Mouse (Mus musculus) T-helper 2 cell (primary cell): Measurements from ENCODE around the gene Tmem259.

ENCODE experiments used
- in situ Hi-C: fragments of 300-600 bp; cut with MboI, MseI; formaldehyde crosslinking; loops from one replicate; pipeline ENCODE4 v1.15.1; 2025; ENCODE audit warnings: high pct_unique_total_duplicates

Gene Tmem259

DNA sequence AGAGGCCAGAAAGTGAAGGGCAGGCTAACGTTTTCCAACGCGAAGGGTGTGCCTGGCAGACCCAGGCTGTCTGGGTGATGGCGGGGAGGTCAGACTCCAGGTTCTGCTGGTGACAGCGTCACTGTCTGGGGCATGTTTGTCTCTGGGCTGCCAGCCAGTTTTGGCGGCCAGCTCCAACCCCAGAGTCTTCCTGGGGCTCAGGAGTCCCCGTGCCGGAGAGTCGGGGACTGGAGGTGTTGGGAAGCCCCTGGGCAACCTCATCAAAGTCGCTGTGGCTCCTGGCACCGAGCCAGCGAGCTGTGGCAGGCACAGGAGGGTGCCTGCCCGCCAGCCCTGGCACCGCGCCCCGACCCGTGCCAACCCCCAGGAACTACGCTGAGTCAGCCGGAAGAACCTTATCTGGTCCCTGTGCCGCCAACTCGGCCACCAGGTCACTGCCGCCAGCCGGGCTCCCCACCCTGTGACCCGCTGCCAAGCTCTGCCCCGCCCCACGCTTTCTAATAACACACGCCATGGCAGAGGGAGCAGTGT, 47.2 kb downstream of the Tmem259 start:
- in situ Hi-C loops = no loop called here

DNA sequence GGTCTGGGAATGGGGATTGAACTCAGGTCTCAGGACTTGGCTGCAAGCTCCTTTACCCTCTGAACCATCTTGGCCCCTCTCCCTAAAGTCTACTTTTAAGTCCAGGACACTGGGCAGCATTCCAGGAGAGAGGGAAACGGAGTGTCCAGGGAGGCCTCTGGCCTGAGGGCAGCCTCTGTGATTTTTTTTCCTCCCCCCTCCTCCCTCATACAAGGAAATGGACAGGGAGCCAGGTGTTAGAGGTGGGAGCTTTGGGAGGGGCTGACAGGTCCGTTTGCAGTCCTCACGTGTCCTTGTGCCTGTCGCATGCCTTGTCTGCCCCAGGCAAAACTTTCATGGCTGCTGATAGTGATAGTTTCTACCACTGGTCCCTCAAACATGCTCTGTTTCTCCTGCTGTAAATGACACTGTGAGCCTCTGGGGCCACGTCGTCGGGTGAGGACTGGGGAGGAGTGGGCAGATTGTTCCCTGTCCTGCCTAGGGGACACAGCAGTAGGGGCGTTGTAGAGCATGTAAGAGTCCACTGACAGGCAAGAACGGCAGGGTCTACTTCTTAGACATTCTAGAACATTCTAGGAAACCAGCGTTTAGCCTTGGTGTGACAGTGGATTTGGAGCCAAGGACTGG, 47.7 kb downstream of the Tmem259 start:
- in situ Hi-C loops = no loop called here

DNA sequence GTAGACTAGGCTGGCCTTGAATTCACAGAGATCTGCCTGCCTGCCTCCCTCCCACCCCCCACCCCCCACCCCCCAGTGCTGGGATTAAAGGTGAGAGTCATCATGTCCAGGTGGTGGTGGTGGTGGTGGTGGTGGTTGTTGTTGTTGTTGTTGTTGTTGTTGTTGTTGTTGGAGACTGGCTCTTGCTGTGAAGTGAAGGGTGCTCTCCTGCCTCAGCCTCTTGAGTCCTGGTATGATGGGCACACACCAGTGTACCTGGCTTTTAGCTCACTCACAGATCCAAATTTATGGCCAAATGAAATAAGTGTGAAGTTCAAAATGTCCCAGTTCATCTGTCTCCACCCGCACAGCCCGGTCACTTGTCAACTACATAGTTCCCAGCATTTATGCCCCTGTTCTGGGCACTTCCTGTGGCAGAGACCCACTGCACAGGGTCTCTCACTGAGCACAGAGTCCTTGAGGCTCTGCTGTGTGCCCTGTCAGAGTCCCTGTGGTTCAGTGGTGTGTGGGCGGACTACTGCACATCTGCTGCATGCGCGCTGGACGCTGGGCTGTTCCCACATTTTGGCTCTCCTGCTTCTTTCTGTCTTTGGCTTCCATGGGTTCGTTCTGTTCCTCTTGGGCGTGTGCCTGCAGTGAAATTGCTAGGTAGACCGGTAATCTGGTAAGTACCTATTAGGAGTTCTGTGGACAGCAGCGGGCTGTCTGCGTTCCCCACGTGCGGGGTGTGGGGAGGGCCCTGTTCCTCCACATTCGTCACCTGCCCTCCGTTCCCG, 49.1 kb downstream of the Tmem259 start:
- in situ Hi-C loops = no loop called here

DNA sequence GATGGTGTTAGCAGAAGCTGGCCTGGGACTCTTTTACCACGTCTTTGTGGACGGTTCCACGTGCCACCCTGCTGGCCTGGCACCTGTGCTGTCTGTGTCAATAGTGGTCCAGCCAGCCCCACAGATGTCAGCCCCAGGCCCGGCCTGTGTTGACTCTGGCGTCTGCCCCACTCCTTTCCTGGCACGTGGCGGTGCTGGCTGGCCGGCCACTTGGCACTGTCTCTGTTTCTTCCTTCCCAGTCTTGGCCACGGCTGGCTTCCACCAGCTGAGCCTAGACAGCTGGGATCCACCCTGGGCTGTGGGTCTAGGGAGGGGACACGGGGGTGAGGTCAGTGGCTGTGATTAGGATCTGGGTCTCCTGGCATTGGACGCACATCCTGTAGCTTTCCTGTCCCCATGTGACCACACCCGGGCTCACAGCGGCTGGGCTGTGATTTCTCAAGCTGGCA, 49.8 kb downstream of the Tmem259 start:
- in situ Hi-C loops = no loop called here

DNA sequence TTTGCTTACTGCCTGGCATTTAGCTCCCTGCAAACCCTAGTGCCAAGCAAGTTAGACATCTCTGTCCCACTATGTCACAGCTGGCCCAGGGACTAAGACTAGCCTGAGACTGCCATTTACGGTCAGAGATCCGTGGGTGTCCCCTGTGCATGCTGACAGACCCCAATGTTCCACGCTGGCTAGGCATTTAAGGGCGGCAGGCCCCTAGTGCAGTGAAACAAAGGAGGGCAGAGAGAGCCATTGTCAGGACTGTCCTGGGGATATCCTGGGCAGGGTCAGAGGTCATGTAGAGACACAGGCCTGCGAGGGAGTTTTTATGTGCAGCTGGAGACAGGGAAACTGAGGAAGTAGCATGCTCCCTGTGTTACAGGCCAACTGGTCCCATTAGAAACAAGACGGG, 50.3 kb downstream of the Tmem259 start:
- in situ Hi-C loops = no loop called here

DNA sequence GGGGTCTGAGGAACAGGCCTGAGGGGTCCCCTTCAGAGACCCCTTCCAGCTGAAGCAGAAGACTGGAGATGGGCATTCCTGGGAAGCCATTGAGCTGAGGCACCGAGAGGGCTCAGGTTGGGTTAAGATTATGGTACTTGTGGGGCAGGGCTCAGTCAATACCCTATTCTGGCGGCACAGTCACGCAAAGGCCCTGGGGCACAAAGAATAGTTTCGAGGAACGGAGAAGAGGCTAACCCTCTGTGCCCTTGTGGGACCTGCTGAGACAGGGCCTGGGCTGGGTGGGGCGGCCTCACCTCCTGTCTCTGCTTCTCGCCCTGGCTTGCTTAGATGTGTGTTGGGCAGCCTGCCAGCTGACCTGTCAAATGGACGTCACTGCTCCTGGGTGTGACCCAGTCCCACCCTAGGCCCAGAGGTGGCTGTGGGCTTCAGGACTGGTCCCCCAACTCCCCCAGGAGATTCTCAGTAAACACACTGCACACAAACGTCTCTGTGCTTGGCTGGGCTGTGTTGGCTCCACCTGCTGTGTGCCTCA, 50.9 kb downstream of the Tmem259 start:
- in situ Hi-C loops = no loop called here

DNA sequence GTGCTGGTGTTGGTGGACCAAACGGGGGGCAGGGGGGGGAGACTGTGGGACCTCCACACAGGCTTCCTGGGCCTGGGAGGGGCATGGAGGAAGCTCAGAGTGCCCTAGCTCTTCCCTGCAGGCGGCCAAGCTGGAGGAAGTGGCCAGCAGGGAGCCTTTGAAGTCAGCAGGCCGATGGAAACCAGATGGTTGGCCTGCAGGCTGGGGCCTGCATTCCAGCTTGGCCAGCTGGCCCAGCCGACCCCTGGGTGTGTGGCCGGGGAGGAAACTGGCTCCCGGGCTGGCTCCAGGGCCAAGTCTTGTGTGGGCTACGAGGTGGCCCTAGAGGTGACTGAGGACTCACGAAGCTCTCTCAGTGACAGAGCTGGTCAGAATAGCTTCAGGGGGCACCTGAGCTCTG, 51.4 kb downstream of the Tmem259 start:
- in situ Hi-C loops = no loop called here

DNA sequence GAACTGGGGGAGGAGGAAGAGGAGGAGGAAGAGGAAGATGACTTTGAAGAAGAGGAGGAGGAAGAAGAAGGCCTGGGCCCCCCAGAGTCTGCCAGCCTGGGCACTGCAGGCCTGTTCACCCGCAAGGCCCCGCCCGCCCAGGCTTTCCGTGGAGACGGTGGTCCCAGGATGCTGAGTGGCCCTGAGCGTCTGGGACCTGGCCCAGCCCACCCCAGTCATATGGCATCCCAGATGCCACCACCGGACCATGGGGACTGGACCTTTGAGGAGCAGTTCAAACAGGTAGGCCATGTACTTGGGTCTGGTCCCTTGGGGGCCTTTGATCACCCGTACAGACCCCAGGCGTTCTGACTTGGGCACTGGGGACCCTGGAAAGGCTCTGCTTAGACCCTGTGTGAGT, 52.3 kb downstream of the Tmem259 start:
- in situ Hi-C loops = no loop called here

DNA sequence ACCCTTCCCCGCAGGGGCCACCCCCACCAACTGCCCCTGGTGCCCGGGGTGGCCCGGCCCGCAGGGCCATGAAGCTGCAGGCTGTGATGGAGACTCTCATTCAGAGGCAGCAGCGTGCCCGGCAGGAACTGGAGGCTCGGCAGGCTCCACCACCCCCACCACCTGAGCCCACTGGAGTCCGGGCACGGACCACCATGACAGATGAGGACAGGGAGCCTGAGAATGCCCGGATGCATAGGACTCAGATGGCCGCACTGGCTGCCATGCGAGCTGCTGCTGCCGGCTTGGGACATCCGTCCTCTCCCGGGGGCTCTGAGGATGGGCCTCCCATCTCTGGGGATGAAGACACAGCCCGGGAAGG, 53.3 kb downstream of the Tmem259 start:
- in situ Hi-C loops = no loop called here

DNA sequence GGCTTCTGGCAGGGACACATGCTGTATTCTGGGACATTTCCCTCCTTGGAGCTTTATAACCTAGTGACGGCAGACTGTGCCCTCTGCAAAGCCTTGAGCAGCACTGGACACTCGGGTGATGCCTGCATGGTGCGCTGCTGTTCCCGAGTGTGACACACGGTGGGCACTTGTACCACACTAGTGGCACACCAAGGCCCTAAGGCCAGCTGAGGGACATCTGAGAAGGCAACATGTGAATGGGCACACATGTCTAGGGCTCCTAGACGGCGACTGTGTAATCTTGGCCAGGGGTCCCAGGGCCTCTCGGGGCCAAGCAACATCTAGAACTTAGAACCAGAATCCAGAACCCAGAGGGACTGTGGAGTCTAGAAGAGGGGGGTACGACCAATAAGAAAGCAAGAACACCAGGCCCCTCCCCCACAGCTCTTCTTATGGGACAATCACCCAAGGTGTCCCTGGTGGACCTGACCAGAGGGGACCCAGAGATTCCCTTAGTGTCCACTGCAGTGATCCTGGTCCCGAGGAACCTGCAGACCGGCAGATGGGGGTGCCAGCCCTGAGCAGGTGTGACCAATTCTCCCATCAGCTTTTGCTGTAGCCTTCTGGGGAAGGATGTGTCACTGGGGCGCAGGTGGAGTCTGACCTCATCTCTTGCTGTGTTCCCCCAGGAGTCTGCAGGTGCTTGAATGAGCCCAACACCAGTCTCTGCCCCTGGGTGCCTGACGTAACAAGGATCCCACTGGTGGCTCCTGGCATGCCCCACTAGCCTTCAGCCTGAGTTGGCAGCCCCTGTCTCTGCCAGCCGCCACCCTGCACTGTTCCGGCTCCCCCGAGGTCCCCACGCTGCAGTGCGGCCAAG, 53.9 kb downstream of the Tmem259 start:
- in situ Hi-C loops = loop anchor here (5.0 kb wide), 1 partner anchor 32 kb away; the partner anchor contains the start of gene Wdr18

DNA sequence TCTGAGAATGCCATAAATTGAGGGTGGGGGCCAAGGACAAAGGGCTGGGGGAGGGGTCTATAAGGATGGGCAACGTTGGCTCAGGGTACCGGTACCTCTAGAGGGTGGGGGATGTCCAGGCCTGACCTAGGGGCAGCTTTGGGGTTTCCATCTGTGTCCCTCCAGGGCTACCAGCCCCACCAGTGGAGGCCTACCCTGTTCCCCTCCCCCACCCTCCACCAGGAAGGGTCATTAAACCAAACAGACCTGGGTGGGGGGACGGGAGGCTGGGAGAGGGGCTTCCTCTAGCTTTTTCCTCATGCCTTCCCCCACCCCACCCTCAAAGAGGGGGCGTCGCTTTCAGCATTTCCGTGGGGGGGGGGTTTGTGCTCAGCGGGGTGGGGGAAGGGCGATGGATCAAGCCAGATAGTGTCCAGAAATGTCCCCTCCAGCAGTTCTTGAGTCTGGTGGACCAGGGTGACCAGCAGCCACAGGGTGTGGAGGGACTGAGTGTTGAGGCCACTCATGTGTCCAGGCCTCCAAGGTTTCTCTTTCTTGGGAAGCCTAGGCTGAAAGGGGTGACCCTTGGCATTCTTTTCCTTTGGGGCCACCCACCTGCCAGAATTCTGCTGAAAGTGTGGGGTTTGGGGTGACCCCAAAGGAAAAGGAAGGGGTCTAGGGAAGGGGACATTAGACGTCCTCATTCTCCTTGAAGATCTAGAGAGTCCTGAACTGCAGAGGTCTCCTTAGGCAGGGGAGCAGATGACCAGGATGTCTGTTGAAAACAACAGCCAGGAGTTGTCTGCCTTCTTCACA, 55.0 kb downstream of the Tmem259 start:
- in situ Hi-C loops = loop anchor here (5.0 kb wide), 1 partner anchor 33 kb away; the partner anchor contains the start of gene Wdr18

DNA sequence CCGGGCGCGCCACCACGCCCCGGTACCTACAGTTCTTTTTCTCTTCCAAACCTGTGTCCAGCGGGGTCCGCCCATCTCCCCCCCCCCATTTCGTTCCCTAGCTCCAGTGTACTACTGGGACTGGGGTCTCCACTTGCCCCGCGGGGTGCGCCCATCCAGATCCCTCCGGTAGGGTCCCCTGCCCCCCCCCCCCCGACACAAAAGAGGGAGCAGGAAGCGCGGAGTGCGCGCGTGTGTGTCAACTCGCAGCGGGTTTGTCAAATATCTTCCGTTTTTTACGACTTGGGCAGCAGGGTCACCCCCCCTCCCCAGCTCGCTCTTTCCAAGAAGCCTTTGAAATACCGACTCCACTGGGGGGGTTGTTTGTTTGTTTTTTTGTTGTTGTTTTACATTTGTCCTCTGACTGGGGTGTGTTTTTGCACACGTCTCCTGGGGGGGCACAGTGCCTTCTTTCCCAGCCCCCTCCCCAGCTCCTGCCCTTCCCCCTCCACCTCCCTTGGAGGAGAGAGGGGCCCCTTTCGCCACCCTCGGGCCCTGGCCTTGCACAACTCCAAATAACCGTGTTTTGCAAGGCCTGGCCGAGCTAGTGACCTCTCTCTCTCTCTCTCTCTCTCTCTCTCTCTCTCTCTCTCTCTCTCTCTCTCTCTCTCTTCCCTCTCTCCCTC, 56.0 kb downstream of the Tmem259 start:
- in situ Hi-C loops = loop anchor here (5.0 kb wide), 1 partner anchor 34 kb away; the partner anchor contains the start of gene Wdr18

DNA sequence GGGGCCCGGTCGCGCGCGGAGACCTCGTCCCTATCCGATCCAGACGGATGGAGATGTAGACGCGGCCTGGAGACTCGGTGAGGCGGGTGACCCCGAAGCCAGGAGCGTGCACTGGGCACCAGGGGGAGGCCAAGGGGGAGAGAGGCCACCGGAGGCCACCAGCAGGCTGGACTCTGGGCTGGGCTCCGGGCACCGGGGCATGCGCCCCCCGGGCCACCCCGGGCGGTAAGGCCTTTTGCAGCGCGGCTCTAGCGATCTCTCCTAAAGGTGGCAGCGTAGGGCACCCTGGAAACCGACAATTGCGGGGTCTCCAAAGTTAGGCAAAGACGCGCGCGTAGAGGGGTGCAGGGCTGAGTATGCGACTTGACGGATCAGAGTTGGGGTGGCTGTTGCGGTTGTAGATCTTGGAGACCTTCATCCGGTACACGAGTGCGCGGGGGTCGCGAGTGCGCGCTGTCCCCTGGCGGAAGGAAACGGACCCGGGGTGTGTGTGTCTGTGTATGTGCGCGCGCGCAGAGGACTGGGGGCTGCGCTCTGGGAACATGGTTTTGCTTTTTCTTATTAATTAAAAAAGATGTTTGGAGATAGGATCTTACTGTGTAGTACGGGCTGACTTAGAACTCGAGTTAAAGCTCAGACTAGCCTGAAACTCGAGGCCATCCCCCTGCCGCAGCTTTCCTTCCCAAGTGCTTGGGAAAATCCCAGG, 56.7 kb downstream of the Tmem259 start:
- in situ Hi-C loops = loop anchor here (5.0 kb wide), 1 partner anchor 35 kb away; the partner anchor contains the start of gene Wdr18

DNA sequence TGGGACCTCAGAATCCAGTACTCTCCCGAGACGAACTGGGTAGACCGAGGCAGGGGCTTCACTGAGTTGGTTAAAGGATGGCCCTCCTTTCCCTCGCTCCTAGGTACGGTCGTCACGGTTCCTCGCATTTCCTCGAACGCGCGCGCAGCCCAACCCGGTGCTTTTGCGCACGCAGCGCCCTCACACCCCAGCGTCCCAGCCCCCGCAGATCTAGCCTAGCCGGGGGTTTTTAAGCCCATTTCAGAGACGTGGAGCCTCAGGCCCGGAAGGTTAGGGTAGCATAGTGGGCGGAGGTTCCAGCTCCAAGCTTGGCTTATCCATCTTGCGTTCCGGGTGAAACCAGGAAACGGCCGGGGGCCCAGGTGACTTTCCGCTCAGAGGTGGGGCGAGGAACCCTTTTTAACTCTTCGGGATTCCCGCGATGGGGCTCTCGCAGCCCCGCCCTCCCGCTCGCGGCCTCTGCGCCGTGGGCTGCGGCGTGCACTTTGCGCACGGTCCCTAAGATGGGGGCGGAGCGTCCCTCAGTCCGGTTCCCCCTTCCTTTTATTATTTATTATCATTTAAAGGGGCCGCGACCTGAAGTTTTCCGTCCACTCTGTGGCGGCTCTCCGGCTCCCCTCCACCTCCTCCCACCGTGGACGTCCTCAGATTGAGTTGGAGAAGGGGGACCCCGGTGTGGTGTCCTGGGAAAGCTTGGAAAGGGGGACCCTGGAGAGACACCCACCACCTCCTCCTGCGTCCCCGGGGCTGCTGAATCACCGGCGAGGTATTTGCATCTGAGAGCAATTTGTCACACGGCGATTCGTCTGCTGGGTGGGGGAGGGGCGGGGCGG, 57.4 kb downstream of the Tmem259 start, which contains the start of gene Arid3a:
TSS of gene Arid3a (plus strand) at position 553 of the 833 bp plus-strand sequence.
- in situ Hi-C loops = loop anchor here (5.0 kb wide), 1 partner anchor 36 kb away; the partner anchor contains the start of gene Wdr18

DNA sequence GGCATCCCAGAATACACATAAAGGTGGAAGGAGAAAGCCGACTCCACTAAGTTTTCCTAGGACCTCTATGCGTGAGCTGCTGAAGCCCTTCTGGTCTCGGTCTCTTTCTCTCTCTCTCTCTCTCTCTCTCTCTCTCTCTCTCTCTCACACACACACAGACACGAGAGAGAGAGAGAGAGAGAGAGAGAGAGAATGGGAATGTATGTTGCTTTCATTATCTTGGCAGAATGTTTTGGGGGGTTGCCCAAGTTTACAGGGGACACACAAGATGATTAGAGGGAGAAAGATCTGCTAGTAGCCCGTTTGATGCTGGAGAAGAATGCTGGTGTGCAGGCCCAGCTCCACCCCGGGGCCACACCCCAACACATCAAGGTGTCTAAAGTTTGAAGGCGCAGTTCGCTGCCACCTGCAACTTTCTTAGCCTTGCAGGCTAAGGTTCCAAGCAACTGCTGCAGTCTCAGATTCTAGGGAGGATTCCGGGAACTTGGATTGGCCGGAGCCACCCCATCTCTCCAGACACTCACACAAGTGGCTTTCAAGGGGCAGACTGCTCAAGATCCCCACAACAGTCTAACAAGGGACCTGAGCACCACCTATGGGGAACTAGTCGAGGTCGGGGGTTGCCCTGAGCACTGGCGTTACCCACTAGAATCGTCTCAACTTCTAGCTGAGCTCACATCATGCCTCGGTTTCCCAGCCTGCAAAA, 58.2 kb downstream of the Tmem259 start:
- in situ Hi-C loops = loop anchor here (5.0 kb wide), 1 partner anchor 36 kb away; the partner anchor contains the start of gene Wdr18

DNA sequence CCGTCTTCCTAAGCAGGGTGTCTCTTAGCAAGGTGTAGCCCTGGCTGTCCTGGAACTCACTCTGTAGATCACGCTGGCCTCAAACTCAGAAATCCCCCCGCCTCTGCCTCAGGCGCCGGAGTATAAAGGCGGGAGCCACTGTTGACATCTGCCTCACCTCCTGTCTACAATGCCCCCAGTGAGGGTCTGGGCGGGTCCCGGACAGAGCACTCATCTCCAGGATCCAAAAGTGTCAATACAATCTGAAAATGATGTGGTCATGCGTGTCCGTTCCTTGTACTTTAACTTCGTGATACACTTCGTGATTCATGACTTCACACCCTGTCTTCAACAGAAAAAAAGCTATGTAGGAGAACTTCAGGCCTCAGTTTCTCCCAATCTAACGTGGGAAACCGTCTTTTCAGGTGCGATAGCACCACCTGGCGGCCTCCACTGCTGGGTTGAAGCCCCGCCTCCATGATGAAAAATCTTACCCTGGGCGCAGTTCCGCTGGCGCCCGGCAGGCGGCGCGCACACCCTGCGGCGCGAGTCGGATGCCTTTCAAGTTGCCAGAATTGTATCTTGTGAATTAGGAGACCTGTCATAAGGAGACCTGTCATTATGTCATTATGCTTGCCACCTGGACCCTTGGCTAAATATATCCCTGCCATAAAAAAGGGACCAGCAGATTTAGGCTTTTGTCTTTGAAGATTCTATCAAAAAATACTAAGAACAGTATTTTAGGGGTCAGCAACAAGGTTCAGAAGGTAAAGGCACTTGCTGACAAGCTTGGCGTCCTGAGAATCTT, 58.9 kb downstream of the Tmem259 start:
- in situ Hi-C loops = loop anchor here (5.0 kb wide), 1 partner anchor 37 kb away; the partner anchor contains the start of gene Wdr18
